Mouse (Mus musculus): Measurements from ENCODE around the gene Carns1.

DNA sequence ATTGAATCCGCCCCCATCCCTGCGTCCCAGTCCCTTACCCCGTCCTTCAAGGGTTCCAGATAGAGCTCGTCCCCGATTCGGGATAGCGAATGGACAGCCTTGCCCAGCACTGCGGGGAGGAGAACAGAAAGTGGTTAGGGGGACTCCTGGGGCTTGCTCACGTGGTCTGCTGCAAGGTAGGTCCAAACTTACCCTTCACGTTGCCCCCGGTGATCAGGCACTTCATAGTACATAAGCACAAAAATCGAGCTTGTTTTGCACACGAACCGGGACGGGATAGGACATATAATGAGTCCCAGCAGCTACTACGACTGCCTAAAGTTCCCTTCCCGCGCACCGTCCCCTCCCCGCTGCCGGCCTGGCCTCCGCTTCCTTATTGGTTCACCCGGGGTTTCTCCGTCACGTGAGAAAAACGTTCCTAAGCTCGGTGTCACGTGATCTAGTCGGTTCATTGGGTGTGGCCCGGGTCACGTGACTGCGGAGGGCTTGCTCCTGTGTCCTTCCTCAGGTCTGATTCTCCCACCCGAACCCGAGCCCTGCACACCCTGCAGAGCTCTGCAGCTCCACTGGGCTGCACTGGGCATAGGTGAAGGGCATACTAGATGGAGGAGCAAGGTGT lies 26.1 kb upstream of the Carns1 start, which contains the start of gene Rad9a:
- no peak for TF ChIP-seq CTCF (IDR thresholded peaks at IDR 0.05; ENCODE audit: low read depth)
- peak; percentile 78; the same call in 1 of the 2 replicates for TF ChIP-seq EP300 (IDR thresholded peaks at IDR 0.05; ENCODE audit: low read depth)

Data from heart, postnatal 0 days (tissue).